Mouse (Mus musculus) heart, adult 2 months (tissue): ENCODE measurements at regions not wholly inside any gene's neighbourhood (a gene's known extent, or its start where the extent isn't known, plus 50 kb on each side); places are given as distances from the start of the nearest gene placed in this dataset.

Experiments used
- CTCF ChIP-seq: fragments of 200-600 bp; IDR thresholded peaks from 2 replicates; pipeline ENCODE4 v1.8.1; 2022; ENCODE audit warnings: antibody characterized with exemption, mild to moderate bottlenecking, moderate library complexity
- POLR2A ChIP-seq: fragments of 200-500 bp; IDR thresholded peaks from 2 replicates; pipeline ENCODE4 v1.6.1; 2011; ENCODE audit warnings: mild to moderate bottlenecking, low read depth, low read length, control low read depth; ENCODE audit not compliant: insufficient read depth

- TF ChIP-seq CTCF: no peak
- no peak for TF ChIP-seq POLR2A
These were observed 76.4 kb upstream of the Eef1e1 start for GRCm38 (mm10) chr13:38735294-38735693.
